Mouse (Mus musculus) thymus, adult 2 months (tissue): ENCODE data around the gene Kcnq1.

Experiments
- CTCF ChIP-seq: fragments of 200-500 bp; IDR thresholded peaks from 2 replicates; pipeline ENCODE4 v1.5.1; 2012; ENCODE audit warnings: mild to moderate bottlenecking, control low read depth, low read length, moderate library complexity, borderline replicate concordance; ENCODE audit not compliant: control insufficient read depth, poor library complexity, insufficient read depth; ENCODE audit errors: extremely low read depth
- POLR2A ChIP-seq: fragments of 200-500 bp; IDR thresholded peaks from 2 replicates; pipeline ENCODE4 v1.6.1; 2012; ENCODE audit warnings: mild to moderate bottlenecking, low read length, control low read depth, moderate library complexity; ENCODE audit not compliant: control insufficient read depth, poor library complexity, insufficient read depth; ENCODE audit errors: extremely low read depth

- TF ChIP-seq CTCF, result no peak
- no peak for TF ChIP-seq POLR2A
Measured at GRCm38 (mm10) chr7:143438965-143439364, 332.8 kb downstream of the Kcnq1 start.
